Mouse (Mus musculus) midbrain, embryonic 15.5 days (tissue): ENCODE measurements around the gene Sorl1. TPM values are rescaled to one million over a fixed set of nuclear protein-coding genes. Genes with fewer than 3 reads are reported as not detected.
A peak's percentile ranks its signal among the peaks of the same experiment; 100 is the strongest.

Experiments
- ATAC-seq: fragments of 200-750 bp; cut with Nextera tagmentation; replicated peaks from 2 replicates; pipeline ENCODE4 v1.8.0; 2017; ENCODE audit warnings: moderate TSS enrichment
- H3K27ac ChIP-seq: fragments of 300-500 bp; sonication (generic); 2 replicates; pipeline ENCODE4 v1.5.1; 2015; ENCODE audit warnings: mild to moderate bottlenecking, inconsistent platforms
- H3K27me3 ChIP-seq: fragments of 300-500 bp; sonication (generic); replicated peaks from 2 replicates; pipeline ENCODE4 v1.6.1; 2015; ENCODE audit warnings: inconsistent platforms
- H3K36me3 ChIP-seq: fragments of 300-500 bp; sonication (generic); replicated peaks from 2 replicates; pipeline ENCODE4 v1.6.1; 2015; ENCODE audit warnings: inconsistent platforms
- H3K4me1 ChIP-seq: fragments of 300-500 bp; sonication (generic); 2 replicates; pipeline ENCODE4 v1.6.1; 2015; ENCODE audit warnings: inconsistent platforms
- H3K4me2 ChIP-seq: fragments of 300-500 bp; sonication (generic); 2 replicates; pipeline ENCODE4 v1.6.1; 2015; ENCODE audit warnings: inconsistent platforms, mild to moderate bottlenecking, moderate library complexity
- H3K4me3 ChIP-seq: fragments of 300-500 bp; sonication (generic); 2 replicates; pipeline ENCODE4 v1.5.1; 2015; ENCODE audit warnings: mild to moderate bottlenecking, inconsistent platforms
- H3K9ac ChIP-seq: fragments of 300-500 bp; sonication (generic); 2 replicates; pipeline ENCODE4 v1.6.1; 2015; ENCODE audit warnings: mild to moderate bottlenecking, inconsistent platforms
- H3K9me3 ChIP-seq: fragments of 300-500 bp; sonication (generic); 2 replicates; pipeline ENCODE4 v1.6.1; 2016; ENCODE audit warnings: inconsistent platforms
- WGBS: fragments of 180-500 bp; shearing (Covaris S2); methylation state at CpG from one replicate; pipeline ENCODE4 v1.1.7; 2015; ENCODE audit warnings: mixed read lengths; 5-methylcytosine and 5-hydroxymethylcytosine counted together
- polyA plus RNA-seq: library from polyadenylated mRNA; unstranded; fragments of >200 nt; fragmentation: Nextera tagmentation; extraction: Ambion mirVana; gene quantifications from 2 replicates; pipeline ENCODE4 v1.2.1, GENCODE M21; 2015

The Sorl1 gene
- polyA plus RNA-seq, 1 experiment from 2014 or later: 10.1 TPM

GRCm38 (mm10) chr9:41953486-41953885 is 170.6 kb downstream of the Sorl1 start:
- Histone ChIP-seq H3K9me3 (no peaks in the 10 kb centered on the region), H3K4me2 (peak overlapping the region; percentile 61), H3K27ac (peak overlapping the region; percentile 98), H3K4me1 (peaks cover 42% of the 10 kb centered on the region), H3K4me3 (peak overlapping the region; percentile 27), H3K9ac (peak overlapping the region; percentile 41), H3K27me3 (no peaks in the 10 kb centered on the region), H3K36me3 (no peaks in the 10 kb centered on the region)
- ATAC-seq: peak; percentile 31
- WGBS: 2% methylated on average over 8 of the region's 8 CpGs

GRCm38 (mm10) chr9:41952650-41953204 is 171.4 kb downstream of the Sorl1 start:
- H3K9me3 ChIP-seq: no peaks in the 10 kb centered on the region
- ATAC-seq: no peak
- 39% methylated on average over 7 of the region's 7 CpGs for WGBS
- H3K4me2 ChIP-seq: peak overlapping the region; percentile 61
- peak overlapping the region; percentile 98 for H3K27ac ChIP-seq
- peak overlapping the region; percentile 40; the same call in 1 of the 2 replicates for H3K4me3 ChIP-seq
- H3K27me3 ChIP-seq: no peaks in the 10 kb centered on the region
- H3K36me3 ChIP-seq: no peaks in the 10 kb centered on the region
- peaks cover 42% of the 10 kb centered on the region for H3K4me1 ChIP-seq
- H3K9ac ChIP-seq: peak overlapping the region; percentile 57

- Histone ChIP-seq H3K27me3 (no peaks in the 10 kb centered on the region), H3K27ac (peak overlapping the region; percentile 98), H3K36me3 (no peaks in the 10 kb centered on the region), H3K9ac (peak overlapping the region; percentile 57), H3K4me2 (peak overlapping the region; percentile 61), H3K9me3 (no peaks in the 10 kb centered on the region), H3K4me1 (peaks cover 42% of the 10 kb centered on the region), H3K4me3 (peak overlapping the region; percentile 40)
- WGBS: 8% methylated on average over 16 of the region's 16 CpGs
- peak; percentile 69 for ATAC-seq
These were observed 172.5 kb downstream of the Sorl1 start for GRCm38 (mm10) chr9:41951472-41952129.

GRCm38 (mm10) chr9:41950991-41951451 is 173.1 kb downstream of the Sorl1 start:
- no peaks in the 10 kb centered on the region for H3K36me3 ChIP-seq
- under 1% methylated on average over 21 of the region's 21 CpGs for WGBS
- H3K27ac ChIP-seq: peak overlapping the region; percentile 98
- H3K27me3 ChIP-seq: no peaks in the 10 kb centered on the region
- peaks cover 42% of the 10 kb centered on the region for H3K4me1 ChIP-seq
- H3K4me3 ChIP-seq: peak overlapping the region; percentile 40
- peak; percentile 82 for ATAC-seq
- peak overlapping the region; percentile 57 for H3K9ac ChIP-seq
- H3K9me3 ChIP-seq: no peaks in the 10 kb centered on the region
- H3K4me2 ChIP-seq: peak overlapping the region; percentile 61

GRCm38 (mm10) chr9:41950109-41950990 is 173.7 kb downstream of the Sorl1 start:
- H3K9me3 ChIP-seq: no peaks in the 10 kb centered on the region
- no peaks in the 10 kb centered on the region for H3K27me3 ChIP-seq
- peak; percentile 86 for ATAC-seq
- peak overlapping the region; percentile 98 for H3K27ac ChIP-seq
- WGBS: 3% methylated on average over 34 of the region's 34 CpGs
- H3K4me1 ChIP-seq: peaks cover 42% of the 10 kb centered on the region
- peak overlapping the region; percentile 40 for H3K4me3 ChIP-seq
- peak overlapping the region; percentile 57 for H3K9ac ChIP-seq
- H3K36me3 ChIP-seq: no peaks in the 10 kb centered on the region
- H3K4me2 ChIP-seq: peak overlapping the region; percentile 61

GRCm38 (mm10) chr9:41949476-41949875 is 174.6 kb downstream of the Sorl1 start:
- Histone ChIP-seq H3K9ac (peak overlapping the region; percentile 36), H3K4me2 (peak overlapping the region; percentile 61), H3K4me3 (no peak overlapping the region), H3K27ac (peak overlapping the region; percentile 98), H3K27me3 (no peaks in the 10 kb centered on the region), H3K9me3 (no peaks in the 10 kb centered on the region), H3K36me3 (no peaks in the 10 kb centered on the region), H3K4me1 (peaks cover 42% of the 10 kb centered on the region)
- 54% methylated on average over 5 of the region's 5 CpGs for WGBS
- no peak for ATAC-seq

- Histone ChIP-seq H3K36me3 (no peaks in the 10 kb centered on the region), H3K4me1 (peaks cover 19% of the 10 kb centered on the region), H3K4me2 (no peak overlapping the region), H3K27me3 (no peaks in the 10 kb centered on the region), H3K9ac (no peak overlapping the region), H3K4me3 (no peak overlapping the region), H3K27ac (0 out of 2 replicates have a peak overlapping the region, but pooled peaks have one; percentile 21), H3K9me3 (no peaks in the 10 kb centered on the region)
- ATAC-seq: no peak
- 93% methylated on average over 7 of the region's 7 CpGs for WGBS
These were observed 179.1 kb downstream of the Sorl1 start for GRCm38 (mm10) chr9:41944964-41945363.

GRCm38 (mm10) chr9:41942970-41943635 is 181.0 kb downstream of the Sorl1 start:
- ATAC-seq: peak; percentile 46; the same call in 1 of the 2 replicates
- no peaks in the 10 kb centered on the region for H3K36me3 ChIP-seq

GRCm38 (mm10) chr9:41940311-41940853 is 183.7 kb downstream of the Sorl1 start:
- Histone ChIP-seq H3K9ac (no peak overlapping the region), H3K27me3 (no peaks in the 10 kb centered on the region), H3K4me1 (peaks cover 39% of the 10 kb centered on the region), H3K27ac (no peak overlapping the region), H3K4me2 (no peak overlapping the region), H3K4me3 (no peak overlapping the region), H3K9me3 (no peaks in the 10 kb centered on the region), H3K36me3 (no peaks in the 10 kb centered on the region)
- 82% methylated on average over 10 of the region's 10 CpGs for WGBS
- no peak for ATAC-seq

More at GRCm38 (mm10) chr9:41942970-41943635, 181.0 kb downstream of the Sorl1 start:
- Histone ChIP-seq H3K27me3 (no peaks in the 10 kb centered on the region), H3K4me1 (peaks cover 19% of the 10 kb centered on the region), H3K4me2 (no peak overlapping the region), H3K9me3 (no peaks in the 10 kb centered on the region), H3K27ac (0 out of 2 replicates have a peak overlapping the region, but pooled peaks have one; percentile 31), H3K9ac (no peak overlapping the region), H3K4me3 (no peak overlapping the region)
- WGBS: 56% methylated on average over 4 of the region's 4 CpGs

- no peak overlapping the region; the same call in 1 of the 2 replicates for H3K4me2 ChIP-seq
These were observed 185.6 kb downstream of the Sorl1 start for GRCm38 (mm10) chr9:41938449-41938848.

GRCm38 (mm10) chr9:41937967-41938348 is 186.1 kb downstream of the Sorl1 start:
- Histone ChIP-seq H3K4me1 (peaks cover 46% of the 10 kb centered on the region), H3K4me2 (no peak overlapping the region; the same call in 1 of the 2 replicates), H3K4me3 (no peak overlapping the region), H3K27me3 (no peaks in the 10 kb centered on the region), H3K36me3 (no peaks in the 10 kb centered on the region), H3K9me3 (no peaks in the 10 kb centered on the region), H3K9ac (no peak overlapping the region), H3K27ac (peak overlapping the region; percentile 83)
- ATAC-seq: no peak
- 6% methylated on average over 3 of the region's 3 CpGs for WGBS

More at GRCm38 (mm10) chr9:41938449-41938848, 185.6 kb downstream of the Sorl1 start:
- Histone ChIP-seq H3K4me3 (no peak overlapping the region), H3K27ac (peak overlapping the region; percentile 83), H3K4me1 (peaks cover 51% of the 10 kb centered on the region), H3K36me3 (no peaks in the 10 kb centered on the region), H3K9ac (no peak overlapping the region), H3K9me3 (no peaks in the 10 kb centered on the region), H3K27me3 (no peaks in the 10 kb centered on the region)
- ATAC-seq: no peak
- WGBS: 31% methylated on average over 8 of the region's 8 CpGs
